Mouse (Mus musculus): ENCODE measurements at regions not wholly inside any gene's neighbourhood (a gene's known extent, or its start where the extent isn't known, plus 50 kb on each side); places are given as distances from the start of the nearest gene placed in this dataset.

DNA sequence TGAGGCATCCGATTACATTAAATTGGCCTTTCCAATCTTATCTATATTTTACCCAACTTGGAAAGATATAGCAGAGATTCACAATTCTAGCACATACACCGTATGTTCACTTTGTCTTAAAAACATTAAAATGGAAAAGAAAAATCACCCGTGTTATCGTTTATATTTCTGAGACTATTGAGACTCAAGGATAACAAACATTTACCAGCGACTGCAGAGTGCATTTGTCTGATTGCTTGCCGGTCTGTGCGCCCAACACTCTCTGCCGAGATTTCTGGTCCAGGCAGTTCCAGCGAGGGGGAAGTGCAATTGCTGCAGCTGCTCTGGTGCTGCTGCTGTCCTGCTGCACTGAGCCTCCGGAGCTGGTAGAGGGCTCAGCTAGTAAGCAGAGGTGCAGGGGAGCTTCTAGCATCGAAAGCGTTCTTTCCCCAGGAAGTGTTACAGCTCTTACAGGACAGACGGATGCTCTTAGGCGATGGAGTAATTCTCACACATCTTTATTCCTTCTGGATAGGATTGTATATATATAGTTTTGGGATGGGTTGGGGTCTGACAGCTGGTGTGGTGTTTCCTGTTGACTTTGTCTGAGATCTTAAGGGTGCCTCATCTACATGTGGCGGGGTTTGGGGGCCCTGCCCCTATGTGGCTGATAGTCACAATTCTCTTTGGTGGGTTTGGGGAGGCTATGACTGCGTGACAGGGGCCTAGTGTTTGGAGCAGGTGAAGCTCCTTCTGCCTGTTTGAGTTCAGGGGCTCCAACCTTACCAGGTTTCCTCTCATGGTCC, 79.7 kb upstream of the Cwc22 start:
- no peak overlapping the region for H3K9ac ChIP-seq (ENCODE audit: control insufficient read depth, low read depth, low read length, poor library complexity, severe bottlenecking)
- no peaks in the 10 kb centered on the region for H3K79me2 ChIP-seq (ENCODE audit: control insufficient read depth, insufficient read depth, low read length, poor library complexity)
- no peak overlapping the region for H3K27ac ChIP-seq (ENCODE audit: control insufficient read depth, low read depth, low read length)
- H3K36me3 ChIP-seq (ENCODE audit: control insufficient read depth in 1 of 2, insufficient read depth in 2 of 2, low read length in 2 of 2) = no peaks in the 10 kb centered on the region
- TF ChIP-seq POLR2A (IDR thresholded peaks at IDR 0.05; ENCODE audit: control insufficient read depth in 1 of 2, insufficient read depth in 1 of 2, low read depth in 1 of 2, low read length in 2 of 2, poor library complexity in 1 of 2) (no peak), HCFC1 (IDR thresholded peaks at IDR 0.05; ENCODE audit: low read depth, low read length) (no peak), MAZ (IDR thresholded peaks at IDR 0.05; ENCODE audit: low read depth, low read length) (no peak), UBTF (IDR thresholded peaks at IDR 0.05; ENCODE audit: borderline replicate concordance, insufficient read depth, low read depth, low read length) (no peak), NELFE (IDR thresholded peaks at IDR 0.05; ENCODE audit: low read depth, low read length) (no peak), POLR2AphosphoS2 (IDR thresholded peaks at IDR 0.05; ENCODE audit: low read length) (no peak), MEF2A (IDR thresholded peaks at IDR 0.05; ENCODE audit: extremely low read depth, insufficient replicate concordance, low read depth, low read length, poor library complexity, severe bottlenecking) (no peak), ZC3H11A (IDR thresholded peaks at IDR 0.05; ENCODE audit: low read depth, low read length) (no peak), SIN3A (IDR thresholded peaks at IDR 0.05; ENCODE audit: low read length) (no peak), ZMIZ1 (IDR thresholded peaks at IDR 0.05; ENCODE audit: low read depth, low read length) (no peak), E2F4 (IDR thresholded peaks at IDR 0.05; ENCODE audit: borderline replicate concordance, low read depth, low read length) (no peak), EP300 (IDR thresholded peaks at IDR 0.05; ENCODE audit: low read depth in 1 of 2, low read length in 2 of 2) (no peak), CHD2 (IDR thresholded peaks at IDR 0.05; ENCODE audit: low read length) (no peak), ZKSCAN1 (IDR thresholded peaks at IDR 0.05; ENCODE audit: low read depth, low read length) (no peak), BHLHE40 (IDR thresholded peaks at IDR 0.05; ENCODE audit: borderline replicate concordance, low read depth, low read length) (no peak), TAL1 (IDR thresholded peaks at IDR 0.05; ENCODE audit: low read length) (no peak), MYC (IDR thresholded peaks at IDR 0.05; ENCODE audit: low read depth, low read length) (no peak), MAFK (IDR thresholded peaks at IDR 0.05; ENCODE audit: borderline replicate concordance, low read depth, low read length) (no peak), ELF1 (IDR thresholded peaks at IDR 0.05; ENCODE audit: low read depth, low read length) (no peak), POLR2AphosphoS5 (IDR thresholded peaks at IDR 0.05; ENCODE audit: borderline replicate concordance, low read depth, low read length) (no peak)
- H3K4me1 ChIP-seq (ENCODE audit: control insufficient read depth in 1 of 2, insufficient read depth in 2 of 2, low read length in 2 of 2) = no peaks in the 10 kb centered on the region
- H3K27me3 ChIP-seq (ENCODE audit: control insufficient read depth in 1 of 2, insufficient read depth in 2 of 2, low read length in 2 of 2) = no peaks in the 10 kb centered on the region; a peak in 1 of 4 replicates
- DNase-seq (ENCODE audit: low read depth, low spot score) = no peak
- H3K4me3 ChIP-seq (ENCODE audit: control insufficient read depth in 1 of 2, insufficient read depth in 1 of 2, low read depth in 2 of 2, low read length in 2 of 2) = no peak overlapping the region
- H3K9me3 ChIP-seq (replicated peaks; ENCODE audit: insufficient read depth, low read length) = no peaks in the 10 kb centered on the region
